Mouse (Mus musculus) small intestine, adult 2 months (tissue): Measurements from ENCODE around the gene Pik3r5.

Experiments
- CTCF ChIP-seq: fragments of 200-500 bp; IDR thresholded peaks from 2 replicates; pipeline ENCODE4 v1.5.1; 2012; ENCODE audit warnings: low read depth, mild to moderate bottlenecking, control low read depth, inconsistent platforms, low read length, moderate library complexity, mixed read lengths; ENCODE audit not compliant: insufficient replicate concordance, insufficient read length; ENCODE audit errors: extremely low read depth
- POLR2A ChIP-seq: fragments of 200-500 bp; IDR thresholded peaks from 2 replicates; pipeline ENCODE4 v1.6.1; 2012; ENCODE audit warnings: low read depth, mild to moderate bottlenecking, control low read depth, inconsistent platforms, low read length, moderate library complexity

- TF ChIP-seq CTCF (no peak), POLR2A (no peak)
Measured at GRCm38 (mm10) chr11:68453301-68453700, 21.4 kb downstream of the Pik3r5 start.
